Mouse (Mus musculus) midbrain, postnatal 0 days (tissue): ENCODE measurements at regions not wholly inside any gene's neighbourhood (a gene's known extent, or its start where the extent isn't known, plus 50 kb on each side); places are given as distances from the start of the nearest gene placed in this dataset.

Experiments used
- ATAC-seq: fragments of 200-750 bp; cut with Nextera tagmentation; 2 replicates; pipeline ENCODE4 v1.8.0; 2017; ENCODE audit warnings: moderate number of reproducible peaks, mild to moderate bottlenecking, moderate TSS enrichment, moderate library complexity; ENCODE audit not compliant: low FRiP score
- DNase-seq: peaks from one replicate; pipeline ENCODE4 v3.0.0-alpha.2; 2015; ENCODE audit warnings: low spot score
- H3K27ac ChIP-seq: fragments of 300-500 bp; sonication (generic); 2 replicates; pipeline ENCODE4 v1.5.1; 2014; ENCODE audit warnings: low read depth, mild to moderate bottlenecking, low read length, mixed read lengths
- H3K27me3 ChIP-seq: fragments of 300-500 bp; sonication (generic); 2 replicates; pipeline ENCODE4 v1.6.1; 2014; ENCODE audit warnings: low read length, control low read depth, mixed read lengths; ENCODE audit not compliant: insufficient read depth
- H3K36me3 ChIP-seq: fragments of 300-500 bp; sonication (generic); 2 replicates; pipeline ENCODE4 v1.6.1; 2014; ENCODE audit warnings: low read length, control low read depth, mixed read lengths; ENCODE audit not compliant: insufficient read depth
- H3K4me1 ChIP-seq: fragments of 300-500 bp; sonication (generic); 2 replicates; pipeline ENCODE4 v1.6.1; 2014; ENCODE audit warnings: mild to moderate bottlenecking, control low read depth, antibody characterized with exemption, low read length, mixed read lengths; ENCODE audit not compliant: insufficient read depth
- H3K4me2 ChIP-seq: fragments of 300-500 bp; sonication (generic); 2 replicates; pipeline ENCODE4 v1.6.1; 2014; ENCODE audit warnings: low read depth, mild to moderate bottlenecking, low read length, mixed read lengths; ENCODE audit not compliant: poor library complexity, severe bottlenecking
- H3K4me3 ChIP-seq: fragments of 300-500 bp; sonication (generic); 2 replicates; pipeline ENCODE4 v1.5.1; 2014; ENCODE audit warnings: low read depth, mild to moderate bottlenecking, low read length, moderate library complexity
- H3K9ac ChIP-seq: fragments of 300-500 bp; sonication (generic); replicated peaks from 2 replicates; pipeline ENCODE4 v1.6.1; 2014; ENCODE audit warnings: mild to moderate bottlenecking, low read length, moderate library complexity, mixed read lengths; ENCODE audit not compliant: poor library complexity, severe bottlenecking
- H3K9me3 ChIP-seq: fragments of 300-500 bp; sonication (generic); 2 replicates; pipeline ENCODE4 v1.6.1; 2016; ENCODE audit warnings: low read length, control low read depth
- CTCF ChIP-seq: IDR thresholded peaks from 2 replicates; pipeline ENCODE4 v1.5.1; 2016; ENCODE audit warnings: antibody characterized with exemption, mild to moderate bottlenecking
- WGBS: fragments of 180-500 bp; shearing (Covaris S2); extraction: QIAGEN DNeasy Blood & Tissue Kit; methylation state at CpG from one replicate; pipeline ENCODE4 v1.1.7; 2014; 5-methylcytosine and 5-hydroxymethylcytosine counted together

DNA sequence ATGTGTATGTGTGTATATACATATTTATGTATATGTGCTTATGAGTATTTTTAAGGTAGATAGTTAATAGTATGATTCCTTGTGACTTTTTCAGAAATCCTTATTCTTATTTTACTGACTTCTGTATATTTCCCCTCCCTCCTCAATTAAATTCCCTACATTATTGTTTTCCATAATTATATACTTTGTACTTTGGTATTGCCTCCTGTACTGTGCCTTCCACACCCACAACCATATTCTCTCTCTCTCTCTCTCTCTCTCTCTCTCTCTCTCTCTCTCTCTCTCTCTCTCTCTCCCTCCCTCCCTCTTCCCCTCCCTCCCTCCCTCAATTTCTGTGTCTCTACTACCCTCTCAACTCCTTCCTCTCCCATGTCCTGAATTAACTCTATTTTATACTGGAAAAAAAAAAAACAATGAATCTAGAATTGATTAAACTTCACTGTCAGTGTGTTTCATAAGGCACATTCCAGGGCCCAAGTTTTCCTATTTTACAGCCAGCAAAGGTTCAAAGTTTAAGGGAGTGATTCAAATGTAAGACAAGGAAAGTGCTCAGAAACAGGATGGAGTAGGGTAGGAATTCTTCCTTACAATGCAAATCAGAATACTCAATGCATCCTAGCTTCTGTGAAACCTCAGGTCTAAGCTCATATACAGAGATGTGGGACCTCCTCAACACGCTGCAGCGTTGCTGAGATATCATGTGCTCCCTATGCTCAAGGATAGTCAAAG, 911.9 kb downstream of the Speer2 start:
- no peak for DNase-seq
- WGBS, result 87% methylated on average over 2 of the region's 2 CpGs
- ATAC-seq, result no peak
- no peak overlapping the region for H3K4me2 ChIP-seq
- H3K9ac ChIP-seq, result no peak overlapping the region
- H3K4me3 ChIP-seq, result no peak overlapping the region
- no peaks in the 10 kb centered on the region for H3K27me3 ChIP-seq
- no peak for TF ChIP-seq CTCF
- no peaks in the 10 kb centered on the region for H3K36me3 ChIP-seq
- H3K4me1 ChIP-seq, result no peaks in the 10 kb centered on the region
- no peaks in the 10 kb centered on the region for H3K9me3 ChIP-seq
- H3K27ac ChIP-seq, result no peak overlapping the region

- Histone ChIP-seq H3K4me1 (no peaks in the 10 kb centered on the region), H3K27me3 (no peaks in the 10 kb centered on the region), H3K9ac (no peak overlapping the region), H3K4me3 (no peak overlapping the region), H3K9me3 (no peaks in the 10 kb centered on the region), H3K36me3 (no peaks in the 10 kb centered on the region), H3K4me2 (no peak overlapping the region), H3K27ac (no peak overlapping the region)
- DNase-seq (no peak), ATAC-seq (no peak)
- no peak for TF ChIP-seq CTCF
- 94% methylated on average over 2 of the region's 2 CpGs for WGBS
Observed at GRCm38 (mm10) chr16:68910821-68911220, 952.7 kb downstream of the Speer2 start.

DNA sequence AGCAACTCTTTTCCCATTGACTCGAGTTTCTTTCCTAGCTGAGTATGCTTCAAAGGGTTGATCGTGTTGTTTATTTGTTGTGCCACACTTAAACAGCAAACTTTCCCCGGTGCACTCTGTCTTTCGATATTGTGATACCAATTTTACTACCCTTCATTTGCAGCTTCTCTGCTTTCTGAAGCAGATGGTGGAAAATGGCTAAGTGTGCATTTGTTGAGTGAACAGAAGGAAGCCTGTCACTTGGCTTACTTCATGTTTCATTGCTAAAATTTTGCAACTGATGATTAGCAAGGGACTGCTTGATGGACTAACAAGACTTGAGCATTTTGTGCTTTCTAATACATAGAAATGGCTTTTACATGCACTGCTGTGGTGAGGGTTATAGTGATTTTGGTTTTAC, 965.4 kb downstream of the Speer2 start:
- H3K9me3 ChIP-seq, result 0 out of 2 replicates have a peak, but pooled peaks cover 2% of the 10 kb centered on the region
- H3K4me2 ChIP-seq, result no peak overlapping the region
- H3K27me3 ChIP-seq, result no peaks in the 10 kb centered on the region
- DNase-seq (no peak), ATAC-seq (no peak)
- WGBS, result 79% methylated on average over 4 of the region's 4 CpGs
- H3K9ac ChIP-seq, result no peak overlapping the region
- TF ChIP-seq CTCF, result no peak
- no peaks in the 10 kb centered on the region for H3K4me1 ChIP-seq
- H3K27ac ChIP-seq, result no peak overlapping the region
- H3K4me3 ChIP-seq, result no peak overlapping the region
- no peaks in the 10 kb centered on the region for H3K36me3 ChIP-seq

DNA sequence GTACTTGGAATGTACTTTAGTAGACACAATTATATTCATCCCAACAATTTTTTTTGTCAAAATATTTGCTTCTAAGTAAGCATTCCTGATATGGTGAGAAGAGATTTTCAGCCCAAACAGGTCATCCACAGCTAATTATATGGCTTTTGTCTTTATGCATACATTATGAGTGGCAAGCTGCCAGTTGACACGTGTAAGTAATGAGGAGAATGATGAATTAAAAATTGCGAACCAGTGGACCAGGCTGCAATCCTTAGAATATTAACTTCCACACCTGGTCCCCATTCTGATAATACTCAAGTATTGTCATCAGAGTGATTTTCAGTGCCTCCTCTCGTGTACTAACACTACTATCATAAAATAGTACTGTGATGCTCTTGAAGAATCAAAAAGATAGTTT, 1014.8 kb downstream of the Speer2 start:
- Histone ChIP-seq H3K36me3 (no peaks in the 10 kb centered on the region), H3K4me2 (no peak overlapping the region), H3K4me1 (no peaks in the 10 kb centered on the region), H3K27ac (no peak overlapping the region), H3K9ac (no peak overlapping the region), H3K4me3 (no peak overlapping the region), H3K27me3 (no peaks in the 10 kb centered on the region), H3K9me3 (no peaks in the 10 kb centered on the region)
- ATAC-seq, result no peak
- WGBS, result 47% methylated on average over 3 of the region's 3 CpGs
- DNase-seq, result peak; percentile 14
- no peak for TF ChIP-seq CTCF
